Comparison of ENCODE assay signal across 8 mouse cellular contexts in genomic region chr9:118737601-118738137, GRCm38 (mm10).
DNase-seq lines count a peak whose midpoint lies in the region; ATAC-seq lines count a peak whose summit lies in the region.

No protein-coding gene starts in this region.

- DNase-seq in adrenal gland, adult 2 months: peak; percentile 88
- DNase-seq in gastrocnemius, postnatal 10 days: peak; percentile 53
- peak; percentile 25 for DNase-seq in kidney, adult 18-20 months
- DNase-seq in mesoderm, embryonic 11.5 days (ENCODE audit: low read depth, low spot score): peak; percentile 25
- DNase-seq in liver (no peak), adipocyte (ENCODE audit: low spot score) (no peak)
- DNase-seq in cerebellum, postnatal 10 days: no peak

- no peak overlapping the region for H3K4me3 ChIP-seq in forebrain, embryonic 16.5 days (replicated peaks; ENCODE audit: low read length)

- no peaks in the 10 kb centered on the region for H3K27me3 ChIP-seq in forebrain, embryonic 16.5 days (replicated peaks; ENCODE audit: control insufficient read depth, insufficient read depth, low read length)

- WGBS in forebrain, embryonic 16.5 days: 52% methylated on average over 9 of the region's 9 CpGs

- ATAC-seq in forebrain, embryonic 16.5 days: no peak

- H3K9ac ChIP-seq in forebrain, embryonic 16.5 days (replicated peaks; ENCODE audit: low read depth, low read length): no peak overlapping the region

- H3K36me3 ChIP-seq in forebrain, embryonic 16.5 days (ENCODE audit: control insufficient read depth, insufficient read depth): no peaks in the 10 kb centered on the region

- no peaks in the 10 kb centered on the region for H3K9me3 ChIP-seq in forebrain, embryonic 16.5 days (ENCODE audit: control insufficient read depth, low read length)

- H3K4me1 ChIP-seq in forebrain, embryonic 16.5 days (replicated peaks; ENCODE audit: control insufficient read depth, insufficient read depth, low read length): no peaks in the 10 kb centered on the region

- no peak overlapping the region for H3K4me2 ChIP-seq in forebrain, embryonic 16.5 days (ENCODE audit: low read length)

- no peak overlapping the region for H3K27ac ChIP-seq in forebrain, embryonic 16.5 days (ENCODE audit: low read length)

Comparison
In these comparisons a context has a peak if more than half of its experiments do, and no peak if none do; other contexts are left out.
1. DNase-seq: peak in adrenal gland, adult 2 months (single experiment), gastrocnemius, postnatal 10 days (single experiment), kidney, adult 18-20 months (single experiment) and mesoderm, embryonic 11.5 days (single experiment); none in liver (single experiment), cerebellum, postnatal 10 days (0 of 2) and adipocyte (single experiment).